Mouse (Mus musculus) thymus, postnatal 36 days (tissue): Measurements from ENCODE around the gene Pir.
A peak's percentile ranks its signal among the peaks of the same experiment; 100 is the strongest.

ENCODE experiments used
- DNase-seq, 2 experiments: peaks; one replicate each; pipeline ENCODE4 v3.0.0; 2022; ENCODE audit warnings: mixed read lengths in 2 of 2

The Pir gene

DNA sequence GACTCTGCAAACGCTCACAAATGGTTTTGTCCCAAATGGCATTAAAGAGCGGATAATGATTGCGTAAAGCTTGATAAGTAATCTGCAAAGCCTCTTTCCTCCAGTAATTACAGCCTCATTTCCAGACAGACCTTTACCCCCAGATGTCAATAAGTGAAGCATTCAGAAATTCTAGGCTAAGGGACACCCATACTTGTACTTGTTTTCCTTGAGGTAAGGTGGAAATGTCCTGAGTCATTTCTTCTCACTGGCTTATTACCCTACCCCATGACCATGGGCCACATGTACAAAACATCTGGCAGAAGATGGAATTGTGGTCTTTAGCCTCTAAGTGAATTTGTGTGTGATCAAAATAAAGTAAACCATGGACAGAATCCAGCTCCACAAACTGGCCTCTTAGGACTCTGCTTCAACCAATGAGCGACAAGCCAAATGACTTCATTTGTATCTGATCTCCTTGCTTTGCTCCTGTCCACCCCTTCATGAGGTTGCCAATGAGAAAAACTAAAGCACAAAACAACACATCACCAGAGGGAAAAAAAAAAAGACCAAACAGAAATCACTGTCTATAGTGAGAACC lies 76.3 kb downstream of the Pir start:
- no peak for DNase-seq

DNA sequence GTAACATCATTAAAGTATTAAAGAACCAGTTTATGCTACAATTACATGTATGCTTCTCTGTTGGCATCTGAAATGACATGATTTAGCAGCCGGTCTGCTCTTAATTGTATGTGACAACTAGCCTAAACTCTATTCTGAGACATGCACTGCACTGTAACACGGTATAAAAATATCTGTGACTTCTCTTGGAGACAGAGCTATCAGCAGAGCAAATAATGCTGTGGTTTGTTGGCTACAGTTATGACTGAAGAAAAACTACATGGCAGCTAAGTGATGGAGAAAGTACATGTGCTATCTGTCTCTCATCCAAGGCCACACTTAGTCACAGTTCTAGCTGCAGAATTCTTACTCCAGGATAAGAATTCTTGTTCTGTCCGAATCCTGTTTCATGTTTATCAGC lies 79.8 kb downstream of the Pir start:
- no peak for DNase-seq

DNA sequence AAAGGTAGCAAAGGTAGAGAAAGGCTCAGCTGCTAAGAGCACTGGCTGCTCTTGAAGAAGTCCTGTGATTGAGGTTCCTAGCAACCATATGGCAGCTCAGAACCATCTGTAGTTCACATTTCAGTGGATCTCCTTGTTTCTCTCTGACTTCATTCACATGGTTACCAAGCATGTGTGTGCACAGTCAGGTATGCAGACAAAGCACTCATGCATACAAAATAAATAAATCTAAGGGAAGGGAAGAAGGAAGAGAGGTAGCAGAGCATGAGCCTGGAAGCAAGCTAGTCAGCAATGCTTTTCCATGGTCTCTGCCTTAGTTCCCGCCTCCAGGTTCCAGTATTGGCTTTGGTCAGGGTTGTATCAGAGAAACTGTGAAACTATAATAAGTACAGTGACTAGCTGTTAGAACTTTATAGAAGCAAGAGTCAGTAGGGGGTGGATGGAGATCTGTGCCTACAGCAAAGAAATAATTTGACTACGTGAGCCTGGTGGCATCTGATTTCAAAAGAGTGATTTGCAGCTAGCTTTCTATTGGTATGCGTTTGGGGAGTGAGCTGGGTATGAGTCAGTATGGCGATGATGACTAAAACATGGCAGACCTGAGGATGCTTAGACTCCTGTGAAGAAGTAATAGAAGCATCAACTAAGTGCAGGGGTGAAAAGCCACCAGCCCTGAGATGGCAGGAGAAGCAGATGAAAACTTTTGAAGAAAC lies 96.1 kb downstream of the Pir start:
- no peak for DNase-seq

DNA sequence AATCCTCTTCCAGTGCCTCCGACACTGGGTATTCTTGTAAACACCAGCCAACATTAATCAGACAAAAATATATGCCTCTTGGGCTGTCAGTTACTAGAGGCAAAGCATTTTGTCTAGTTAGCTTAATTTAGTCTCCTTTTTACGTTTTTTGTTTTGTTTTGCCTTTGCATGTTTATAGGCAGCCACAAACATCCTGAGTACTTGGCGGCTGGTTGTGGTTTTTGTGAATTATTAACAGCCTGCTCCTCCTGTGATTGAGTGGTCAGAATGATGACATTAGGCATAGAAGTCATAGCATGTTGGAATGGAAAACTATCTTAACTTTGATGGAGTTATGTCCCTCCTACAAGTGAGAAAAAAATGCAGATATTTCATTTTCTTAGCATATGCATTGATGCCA lies 101.4 kb downstream of the Pir start:
- no peak for DNase-seq

GRCm38 (mm10) chrX:164373081-164373480 lies 103.9 kb downstream of the Pir start, which contains the start of gene Vegfd:
Vegfd (plus strand) TSS chrX:164373378.
- no peak for DNase-seq

- DNase-seq = no peak
Measured at GRCm38 (mm10) chrX:164374586-164374985, 105.4 kb downstream of the Pir start.

GRCm38 (mm10) chrX:164379721-164380120 lies 110.5 kb downstream of the Pir start:
- DNase-seq = no peak

GRCm38 (mm10) chrX:164381618-164382408 lies 112.6 kb downstream of the Pir start:
- DNase-seq = peak; percentile 80 to 87

DNA sequence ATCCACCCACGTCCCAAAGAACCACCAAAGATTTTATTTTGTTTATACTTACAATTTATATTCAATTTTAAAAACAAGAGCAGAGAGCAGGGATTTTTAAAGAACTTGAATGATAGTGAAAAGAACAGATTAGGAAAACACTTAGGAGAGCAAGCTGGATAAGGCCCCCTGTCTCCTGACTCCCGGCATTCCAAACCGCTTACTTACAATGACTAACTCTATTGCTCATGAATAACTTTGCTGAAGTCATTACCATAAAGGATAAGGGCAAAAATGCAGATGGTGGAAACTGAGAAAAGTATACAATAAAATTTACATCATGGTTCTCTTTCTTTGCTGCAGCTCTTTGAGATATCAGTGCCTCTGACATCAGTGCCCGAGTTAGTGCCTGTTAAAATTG lies 124.9 kb downstream of the Pir start:
- no peak for DNase-seq

- no peak for DNase-seq
Measured at GRCm38 (mm10) chrX:164398456-164398855, 129.3 kb downstream of the Pir start.

DNA sequence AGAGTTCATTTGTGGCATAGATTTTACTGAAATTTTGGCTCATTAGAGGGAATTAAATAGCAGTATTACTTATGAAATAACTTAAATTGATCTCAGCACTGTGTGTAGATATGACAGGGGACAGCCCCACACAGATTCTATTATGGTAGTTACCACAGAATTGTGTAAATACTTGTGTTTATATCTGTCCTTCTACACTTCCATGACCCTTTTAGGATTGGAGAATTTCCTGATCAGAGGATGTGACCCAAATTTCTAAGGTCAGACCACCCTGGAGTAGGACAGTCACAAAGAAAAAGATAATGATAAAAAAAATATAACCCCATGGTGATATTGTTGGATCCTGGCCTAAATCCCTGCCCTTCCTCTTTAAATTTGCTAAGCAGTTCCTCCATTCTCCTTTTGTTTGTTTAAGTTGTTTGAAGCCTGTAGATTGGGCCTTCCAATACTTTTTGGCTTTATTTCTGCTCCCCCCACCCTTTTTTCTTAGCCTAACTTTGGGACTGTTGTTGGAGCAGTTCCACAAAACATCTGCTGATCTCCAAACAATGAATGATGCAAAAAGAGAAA lies 136.0 kb downstream of the Pir start:
- DNase-seq = no peak

DNA sequence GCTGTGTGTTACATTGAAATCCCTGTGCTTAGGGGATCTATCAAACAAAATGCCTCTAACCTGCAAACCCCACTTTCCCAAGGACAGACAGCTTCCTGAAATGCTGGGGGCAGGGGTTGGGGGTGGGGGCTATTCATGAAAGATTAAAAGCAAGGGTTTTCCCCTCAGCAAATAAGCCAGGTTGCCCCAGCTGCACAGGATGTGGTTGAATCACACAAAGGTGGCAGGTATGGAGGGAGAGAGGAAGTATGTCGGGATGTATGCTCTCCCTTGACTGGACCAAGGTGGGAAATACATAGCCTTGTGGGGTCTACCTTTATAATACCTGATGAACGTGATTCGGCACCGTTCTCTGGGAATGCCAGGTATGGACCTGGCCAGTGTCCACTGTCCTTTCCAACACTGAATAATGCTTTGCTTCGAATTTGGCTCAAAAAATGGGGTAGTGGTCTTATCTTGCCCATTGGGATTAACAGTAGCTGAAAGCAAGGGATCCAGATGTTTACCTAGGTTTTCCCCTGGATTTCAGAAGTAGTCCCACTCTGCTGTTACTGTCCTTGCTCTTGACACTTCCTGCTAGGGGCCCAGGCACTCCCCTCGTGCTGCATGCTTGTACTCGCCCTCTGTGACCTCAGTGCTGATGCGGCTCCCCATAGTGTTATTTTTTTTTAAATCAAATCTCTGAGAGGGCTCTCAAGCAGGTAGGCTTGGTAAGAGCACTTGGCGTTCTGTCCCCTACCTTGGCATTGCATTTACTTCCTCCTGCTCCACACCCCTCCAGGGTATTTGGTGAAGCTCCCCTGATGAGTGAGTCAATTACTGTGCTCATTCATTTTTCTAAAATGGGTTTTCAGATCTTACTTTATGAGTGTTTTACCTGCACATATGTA lies 137.2 kb downstream of the Pir start:
- peak; percentile 23 to 46 for DNase-seq

GRCm38 (mm10) chrX:164408301-164408927 lies 139.2 kb downstream of the Pir start:
- no peak for DNase-seq

- no peak for DNase-seq
Measured at GRCm38 (mm10) chrX:164410562-164410961, 141.4 kb downstream of the Pir start.

DNA sequence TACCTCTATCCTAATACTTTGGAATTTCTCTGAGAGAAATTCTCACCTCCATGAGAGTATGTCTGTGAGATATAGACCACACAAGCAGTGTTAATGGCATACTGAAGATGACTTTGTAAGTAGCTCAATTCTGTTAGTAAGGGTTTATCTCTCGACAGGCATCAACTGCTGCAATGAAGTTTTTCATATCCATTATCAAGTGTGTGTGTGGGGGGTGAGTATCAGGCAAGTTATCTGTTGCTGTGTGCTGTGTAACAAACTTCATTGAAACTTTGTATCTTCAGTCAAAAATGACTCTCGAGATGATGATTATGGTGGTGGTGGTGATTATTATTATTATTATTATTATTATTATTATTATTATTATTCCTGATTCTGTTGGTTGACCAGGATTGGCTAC lies 147.6 kb downstream of the Pir start:
- DNase-seq = no peak

GRCm38 (mm10) chrX:164418008-164418407 lies 148.8 kb downstream of the Pir start:
- DNase-seq = no peak

DNA sequence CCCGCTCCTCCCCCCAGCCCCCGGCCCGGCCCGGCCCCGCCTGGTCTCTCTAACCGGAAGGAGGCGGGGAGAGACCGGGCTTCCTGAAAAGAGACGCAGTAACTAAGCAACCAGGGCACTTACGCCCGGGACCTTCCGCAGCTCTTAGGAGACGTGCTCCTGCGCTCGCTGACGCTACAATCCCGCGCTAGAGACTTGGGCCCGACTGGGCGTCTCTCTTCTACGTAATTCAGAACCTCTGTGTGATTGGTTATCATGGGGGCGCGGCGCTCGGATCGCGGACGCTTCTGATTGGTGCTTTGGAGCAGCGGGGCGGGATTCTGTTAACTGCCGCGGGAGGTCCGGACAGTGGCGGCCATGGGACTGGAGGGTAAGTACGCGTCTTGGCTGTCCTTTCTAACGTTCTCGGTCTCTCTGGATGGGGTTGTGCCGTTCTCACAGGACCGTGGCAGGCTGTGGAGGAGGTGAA lies 150.3 kb downstream of the Pir start, which contains the start of gene Piga:
Piga (plus strand) TSS at position 317 of the 469 bp plus-strand sequence.
- peak; percentile 86 to 90 for DNase-seq

GRCm38 (mm10) chrX:164419955-164420354 lies 150.8 kb downstream of the Pir start:
- DNase-seq = no peak

GRCm38 (mm10) chrX:164420518-164420917 lies 151.3 kb downstream of the Pir start:
- DNase-seq = no peak
